Mouse (Mus musculus) kidney, embryonic 16.5 days (tissue): Measurements from ENCODE around the gene Rpl3l. TPM values are rescaled to one million over a fixed set of nuclear protein-coding genes. Genes with fewer than 3 reads are reported as not detected.
A peak's percentile ranks its signal among the peaks of the same experiment; 100 is the strongest.

Experiments
- ATAC-seq: fragments of 200-750 bp; cut with Nextera tagmentation; 2 replicates; pipeline ENCODE4 v1.8.0; 2017; ENCODE audit warnings: moderate TSS enrichment; ENCODE audit not compliant: low FRiP score, low TSS enrichment
- H3K27ac ChIP-seq: fragments of 300-500 bp; sonication (generic); 2 replicates; pipeline ENCODE4 v1.5.1; 2014; ENCODE audit warnings: low read length
- H3K27me3 ChIP-seq: fragments of 300-500 bp; sonication (generic); 2 replicates; pipeline ENCODE4 v1.6.1; 2014; ENCODE audit warnings: low read length, control low read depth, mixed read lengths; ENCODE audit not compliant: insufficient read depth
- H3K36me3 ChIP-seq: fragments of 300-500 bp; sonication (generic); 2 replicates; pipeline ENCODE4 v1.6.1; 2014; ENCODE audit warnings: low read length, control low read depth, mixed read lengths; ENCODE audit not compliant: insufficient read depth
- H3K4me1 ChIP-seq: fragments of 300-500 bp; sonication (generic); 2 replicates; pipeline ENCODE4 v1.6.1; 2014; ENCODE audit warnings: low read length, control low read depth, mixed read lengths; ENCODE audit not compliant: insufficient read depth
- H3K4me2 ChIP-seq: fragments of 300-500 bp; sonication (generic); replicated peaks from 2 replicates; pipeline ENCODE4 v1.6.1; 2014; ENCODE audit warnings: low read depth, low read length
- H3K4me3 ChIP-seq: fragments of 300-500 bp; sonication (generic); 2 replicates; pipeline ENCODE4 v1.5.1; 2014; ENCODE audit warnings: mild to moderate bottlenecking, low read length
- H3K9ac ChIP-seq: fragments of 300-500 bp; sonication (generic); replicated peaks from 2 replicates; pipeline ENCODE4 v1.6.1; 2014; ENCODE audit warnings: low read length
- H3K9me3 ChIP-seq: fragments of 300-500 bp; sonication (generic); 2 replicates; pipeline ENCODE4 v1.6.1; 2016; ENCODE audit warnings: low read length, control low read depth
- WGBS: fragments of 180-500 bp; shearing (Covaris S2); extraction: QIAGEN DNeasy Blood & Tissue Kit; methylation state at CpG from one replicate; pipeline ENCODE4 v1.1.7; 2014; 5-methylcytosine and 5-hydroxymethylcytosine counted together
- polyA plus RNA-seq: library from polyadenylated mRNA; unstranded; fragments of >200 nt; fragmentation: Nextera tagmentation; extraction: Ambion mirVana; gene quantifications from 2 replicates; pipeline ENCODE4 v1.2.1, GENCODE M21; 2015

Gene Rpl3l
- polyA plus RNA-seq, 1 experiment from 2014 or later = 0.15 TPM

DNA sequence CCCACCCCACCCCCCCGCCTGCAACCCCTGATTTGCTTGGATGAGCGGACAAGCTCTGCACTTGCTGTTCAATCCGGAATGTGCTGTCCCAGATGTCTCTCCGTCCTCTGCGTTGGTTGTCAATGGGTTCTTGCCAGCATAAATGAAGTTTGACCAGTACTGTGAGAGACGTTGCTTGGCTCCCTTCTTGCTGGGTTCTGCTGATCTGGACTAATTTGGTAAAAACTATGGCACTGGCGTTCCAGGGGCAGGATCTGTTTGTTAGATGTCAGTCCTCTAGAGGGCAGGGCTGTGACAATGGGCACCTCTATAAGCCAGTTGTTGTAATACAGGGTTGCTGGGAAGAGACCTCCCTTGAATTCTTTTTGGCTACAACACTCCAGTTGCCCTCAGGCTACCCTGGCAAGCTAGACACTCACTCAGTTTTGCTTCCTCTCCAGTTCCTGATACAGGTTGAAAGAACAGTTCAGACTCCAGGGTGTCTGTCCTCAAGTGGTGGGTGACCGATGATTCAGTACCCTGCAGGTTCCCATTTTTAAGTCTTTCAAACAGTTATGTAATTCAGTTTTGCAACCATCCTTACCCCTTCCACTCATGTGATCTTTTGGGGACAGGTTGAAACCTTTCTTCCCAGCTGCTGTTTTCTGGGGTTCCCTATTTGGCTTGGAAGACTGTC is 9.7 kb downstream of the Rpl3l start:
- H3K27ac ChIP-seq = no peak overlapping the region; the same call in 1 of the 2 replicates
- ATAC-seq = no peak
- H3K9ac ChIP-seq = peak overlapping the region; percentile 89
- 0 out of 2 replicates have a peak, but pooled peaks cover 3% of the 10 kb centered on the region for H3K36me3 ChIP-seq
- peak overlapping the region; percentile 90 for H3K4me2 ChIP-seq
- no peaks in the 10 kb centered on the region for H3K9me3 ChIP-seq
- no peaks in the 10 kb centered on the region for H3K27me3 ChIP-seq
- peak overlapping the region; percentile 71 for H3K4me3 ChIP-seq
- H3K4me1 ChIP-seq = peaks cover 20% of the 10 kb centered on the region
- WGBS = 23% methylated on average over 8 of the region's 8 CpGs

GRCm38 (mm10) chr17:24738238-24738637 is 10.6 kb downstream of the Rpl3l start:
- no peak overlapping the region for H3K4me2 ChIP-seq
- no peak overlapping the region for H3K4me3 ChIP-seq
- WGBS = 74% methylated on average over 4 of the region's 4 CpGs
- H3K9ac ChIP-seq = no peak overlapping the region
- H3K27me3 ChIP-seq = no peaks in the 10 kb centered on the region
- no peak for ATAC-seq
- no peak overlapping the region for H3K27ac ChIP-seq
- no peaks in the 10 kb centered on the region for H3K9me3 ChIP-seq
- H3K4me1 ChIP-seq = peaks cover 20% of the 10 kb centered on the region
- 0 out of 2 replicates have a peak, but pooled peaks cover 3% of the 10 kb centered on the region for H3K36me3 ChIP-seq

GRCm38 (mm10) chr17:24739926-24740325 is 12.3 kb downstream of the Rpl3l start:
- no peak for ATAC-seq
- no peak overlapping the region for H3K4me3 ChIP-seq
- no peak overlapping the region for H3K27ac ChIP-seq
- WGBS = 86% methylated on average over 8 of the region's 8 CpGs
- no peak overlapping the region for H3K4me2 ChIP-seq
- H3K27me3 ChIP-seq = no peaks in the 10 kb centered on the region
- peaks cover 20% of the 10 kb centered on the region for H3K4me1 ChIP-seq
- H3K9me3 ChIP-seq = no peaks in the 10 kb centered on the region
- H3K36me3 ChIP-seq = 0 out of 2 replicates have a peak, but pooled peaks cover 3% of the 10 kb centered on the region
- no peak overlapping the region for H3K9ac ChIP-seq

DNA sequence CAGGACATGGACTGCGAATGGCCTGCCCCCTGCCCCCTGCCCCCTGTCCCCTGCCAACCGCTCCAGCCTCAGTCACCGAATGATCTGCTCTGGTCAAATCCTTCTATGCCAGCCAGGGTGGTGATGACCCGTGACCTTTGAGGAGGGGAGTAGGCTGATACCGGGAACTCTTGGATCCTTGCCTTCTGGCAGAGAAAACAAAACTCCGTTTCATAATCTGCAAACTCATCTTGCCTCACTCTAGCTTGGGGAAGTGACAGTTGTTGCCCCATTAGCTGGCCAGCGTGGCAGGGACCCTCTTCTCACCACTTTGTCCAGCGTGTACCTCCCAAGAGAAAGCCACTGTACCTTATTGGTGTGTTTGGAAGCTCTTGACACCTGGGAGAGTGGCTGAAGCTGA is 14.7 kb downstream of the Rpl3l start:
- H3K4me2 ChIP-seq = no peak overlapping the region
- H3K9me3 ChIP-seq = no peaks in the 10 kb centered on the region
- 0 out of 2 replicates have a peak, but pooled peaks cover 3% of the 10 kb centered on the region for H3K36me3 ChIP-seq
- H3K4me3 ChIP-seq = no peak overlapping the region
- H3K9ac ChIP-seq = no peak overlapping the region
- no peak overlapping the region for H3K27ac ChIP-seq
- WGBS = 72% methylated on average over 8 of the region's 8 CpGs
- H3K27me3 ChIP-seq = no peaks in the 10 kb centered on the region
- no peak for ATAC-seq
- H3K4me1 ChIP-seq = peaks cover 16% of the 10 kb centered on the region; the same call in 1 of the 2 replicates

- Histone ChIP-seq H3K36me3 (0 out of 2 replicates have a peak, but pooled peaks cover 3% of the 10 kb centered on the region), H3K4me1 (peaks cover 8% of the 10 kb centered on the region; the same call in 1 of the 2 replicates), H3K27ac (no peak overlapping the region), H3K9ac (no peak overlapping the region), H3K4me3 (no peak overlapping the region), H3K9me3 (no peaks in the 10 kb centered on the region), H3K27me3 (no peaks in the 10 kb centered on the region), H3K4me2 (no peak overlapping the region)
- WGBS = 72% methylated on average over 5 of the region's 5 CpGs
- ATAC-seq = no peak
Measured at GRCm38 (mm10) chr17:24743896-24744295, 16.3 kb downstream of the Rpl3l start.

- WGBS = 77% methylated on average over 3 of the region's 3 CpGs
- H3K4me2 ChIP-seq = no peak overlapping the region
- no peaks in the 10 kb centered on the region for H3K27me3 ChIP-seq
- H3K36me3 ChIP-seq = 0 out of 2 replicates have a peak, but pooled peaks cover 3% of the 10 kb centered on the region
- H3K27ac ChIP-seq = no peak overlapping the region
- no peak overlapping the region for H3K9ac ChIP-seq
- H3K4me3 ChIP-seq = no peak overlapping the region
- H3K4me1 ChIP-seq = peaks cover 8% of the 10 kb centered on the region; the same call in 1 of the 2 replicates
- no peak for ATAC-seq
- no peaks in the 10 kb centered on the region for H3K9me3 ChIP-seq
Measured at GRCm38 (mm10) chr17:24744381-24744780, 16.8 kb downstream of the Rpl3l start.

DNA sequence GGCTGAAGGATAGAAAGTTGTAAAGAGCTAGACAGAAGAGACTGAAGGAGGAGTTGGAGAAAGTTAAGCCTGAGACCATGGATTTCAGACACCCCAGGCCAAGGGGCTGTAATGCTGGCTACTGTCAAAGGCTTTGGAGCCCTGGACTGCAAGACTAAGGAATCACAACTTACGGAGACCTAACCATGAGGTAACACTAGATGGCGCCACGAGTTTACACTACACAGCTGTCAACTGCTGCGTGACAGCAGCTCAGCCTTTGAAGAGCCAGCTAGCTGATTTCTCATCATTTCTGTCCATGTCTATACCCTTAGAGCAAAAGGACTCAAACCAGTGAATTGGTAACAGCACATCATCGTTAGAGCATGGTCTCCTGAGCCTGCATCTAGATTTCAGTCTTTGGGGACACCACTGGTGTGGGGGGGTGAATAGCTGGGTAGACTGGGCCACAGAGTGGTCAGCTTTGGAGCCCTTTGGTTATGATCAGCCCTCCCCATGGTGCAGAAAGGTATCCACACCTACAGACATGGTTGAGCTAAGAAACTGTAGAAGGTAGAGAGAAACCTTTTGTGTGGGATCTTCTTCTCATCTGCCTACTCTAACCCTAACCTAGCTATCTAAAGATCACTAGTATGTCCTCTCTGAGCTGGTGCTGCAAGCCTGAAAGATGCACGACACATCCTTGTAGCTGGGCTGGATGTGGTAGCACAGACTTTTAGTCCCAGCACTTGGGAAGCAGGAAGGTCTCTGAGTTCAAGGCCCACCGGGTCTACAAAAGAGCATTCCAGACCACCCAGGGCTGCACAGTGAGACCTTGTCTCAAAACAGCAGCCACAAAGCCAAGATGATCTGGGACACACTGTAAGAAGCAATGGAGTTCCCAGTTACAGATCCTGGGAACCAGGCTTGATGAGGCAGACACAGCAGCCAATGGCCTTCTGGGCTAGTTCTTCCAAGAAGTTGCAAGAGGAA is 18.2 kb downstream of the Rpl3l start:
- 22% methylated on average over 7 of the region's 7 CpGs for WGBS
- Histone ChIP-seq H3K36me3 (no peaks in the 10 kb centered on the region), H3K9ac (no peak overlapping the region), H3K9me3 (no peaks in the 10 kb centered on the region), H3K4me3 (no peak overlapping the region), H3K4me1 (peaks cover 8% of the 10 kb centered on the region; the same call in 1 of the 2 replicates), H3K27ac (no peak overlapping the region), H3K4me2 (no peak overlapping the region), H3K27me3 (peaks cover 11% of the 10 kb centered on the region)
- peak; percentile 82 for ATAC-seq

GRCm38 (mm10) chr17:24746986-24747385 is 19.4 kb downstream of the Rpl3l start:
- Histone ChIP-seq H3K4me1 (peaks cover 8% of the 10 kb centered on the region; the same call in 1 of the 2 replicates), H3K27me3 (peaks cover 22% of the 10 kb centered on the region), H3K27ac (no peak overlapping the region), H3K9ac (no peak overlapping the region), H3K4me3 (no peak overlapping the region), H3K4me2 (no peak overlapping the region), H3K9me3 (no peaks in the 10 kb centered on the region), H3K36me3 (no peaks in the 10 kb centered on the region)
- 37% methylated on average over 4 of the region's 4 CpGs for WGBS
- ATAC-seq = peak; percentile 55; the same call in 1 of the 2 replicates

DNA sequence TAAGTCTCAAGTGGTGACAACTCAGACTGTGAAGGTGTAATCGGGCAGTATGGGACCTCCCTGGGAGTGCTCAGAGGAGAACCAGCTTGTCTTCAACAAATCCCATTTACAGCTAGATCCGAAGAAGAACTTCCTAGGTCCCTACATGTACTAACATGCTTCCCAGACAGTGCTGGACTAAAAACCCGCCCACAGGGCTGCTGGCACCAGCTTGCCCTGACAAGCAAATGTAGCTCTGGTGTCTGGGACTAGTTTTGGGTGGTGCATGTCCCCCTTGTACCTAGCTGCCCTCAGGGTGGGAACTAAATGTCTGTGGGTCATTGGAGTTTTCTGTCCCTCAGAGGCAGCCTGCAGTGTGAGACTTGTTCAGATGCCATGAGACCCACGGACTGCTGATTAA is 23.9 kb downstream of the Rpl3l start:
- H3K27me3 ChIP-seq = peaks cover 52% of the 10 kb centered on the region
- H3K4me1 ChIP-seq = peaks cover 30% of the 10 kb centered on the region

More for the DNA sequence above, 23.9 kb downstream of the Rpl3l start:
- Histone ChIP-seq H3K36me3 (no peaks in the 10 kb centered on the region), H3K27ac (no peak overlapping the region), H3K4me3 (no peak overlapping the region), H3K9ac (no peak overlapping the region), H3K9me3 (no peaks in the 10 kb centered on the region), H3K4me2 (no peak overlapping the region)
- no peak for ATAC-seq
- 35% methylated on average over 4 of the region's 4 CpGs for WGBS
